Mouse (Mus musculus): Measurements from ENCODE around the gene Hdac9. TPM values are rescaled to one million over a fixed set of nuclear protein-coding genes. Genes with fewer than 3 reads are reported as not detected.
A peak's percentile ranks its signal among the peaks of the same experiment; 100 is the strongest.

Hdac9 gene
- polyA plus RNA-seq, 2 experiments from 2014 or later, result 3.2 to 3.6 TPM

DNA sequence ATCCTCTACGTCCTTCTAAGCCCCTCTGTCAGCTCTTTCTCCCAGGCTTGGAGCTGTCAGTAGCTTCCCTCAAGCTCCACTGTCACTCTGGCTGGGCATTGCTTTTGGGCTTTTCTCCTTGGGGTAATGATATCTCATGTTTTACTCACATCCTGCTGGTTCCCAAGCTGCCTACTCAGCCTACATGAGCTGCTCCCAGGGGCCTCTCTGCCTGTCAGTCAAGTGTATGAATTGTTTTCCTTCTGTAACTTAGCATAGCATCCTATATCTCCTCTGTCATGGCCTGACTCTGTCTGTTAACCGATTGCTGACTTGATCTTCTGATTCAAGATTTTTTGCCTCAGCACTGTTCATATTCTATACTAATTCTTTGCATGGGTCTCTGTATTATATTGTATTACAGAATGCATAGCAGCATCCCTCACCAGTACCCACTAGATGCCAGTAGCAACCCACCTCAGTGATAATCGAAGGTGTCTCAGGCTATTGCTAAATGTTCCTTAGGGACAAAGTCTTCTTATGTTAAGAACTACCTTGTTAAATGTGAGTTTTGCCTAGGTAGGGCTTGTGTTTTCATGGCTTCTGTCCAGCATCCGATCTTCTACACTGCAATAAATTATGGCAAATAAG is 582.3 kb downstream of the Hdac9 start:
- ATAC-seq, result no peak

DNA sequence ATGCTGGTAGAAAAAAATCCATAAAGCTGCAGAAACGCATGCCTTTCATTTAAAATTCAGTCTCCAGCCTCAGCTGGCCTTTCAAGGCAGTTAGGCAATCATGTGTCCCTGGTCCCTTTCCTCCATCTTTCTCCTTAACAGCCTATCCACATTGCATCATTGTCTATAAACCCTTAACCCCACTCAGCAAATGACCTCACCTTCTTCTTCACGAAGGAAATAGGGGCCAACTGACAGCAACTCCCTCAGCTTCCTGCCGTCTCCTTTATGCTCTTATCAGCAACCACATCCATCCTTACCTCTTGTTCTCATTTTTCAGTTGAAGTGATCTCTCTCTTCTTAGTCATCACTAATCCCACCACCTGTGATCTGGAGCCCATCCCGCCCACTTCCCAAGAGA is 584.0 kb downstream of the Hdac9 start:
- ATAC-seq, result no peak

DNA sequence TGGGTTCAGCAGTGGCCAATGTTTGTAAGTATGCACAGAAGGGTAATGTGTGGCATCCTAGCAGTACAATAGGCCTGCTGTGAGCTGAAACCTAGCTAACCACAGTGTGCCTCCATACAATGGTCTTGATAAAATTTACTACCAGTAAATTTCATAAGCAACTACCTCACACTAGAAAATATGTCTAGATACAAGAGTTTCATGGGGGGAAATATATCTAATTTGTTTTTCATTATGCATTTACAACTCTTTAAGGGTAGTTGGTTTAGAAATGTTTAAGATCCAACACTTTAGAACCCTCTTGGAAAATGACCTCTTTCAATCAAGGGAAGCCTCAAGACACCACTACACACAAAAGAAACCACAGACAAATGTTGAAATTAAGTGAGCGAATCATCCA is 589.8 kb downstream of the Hdac9 start:
- ATAC-seq, result no peak

DNA sequence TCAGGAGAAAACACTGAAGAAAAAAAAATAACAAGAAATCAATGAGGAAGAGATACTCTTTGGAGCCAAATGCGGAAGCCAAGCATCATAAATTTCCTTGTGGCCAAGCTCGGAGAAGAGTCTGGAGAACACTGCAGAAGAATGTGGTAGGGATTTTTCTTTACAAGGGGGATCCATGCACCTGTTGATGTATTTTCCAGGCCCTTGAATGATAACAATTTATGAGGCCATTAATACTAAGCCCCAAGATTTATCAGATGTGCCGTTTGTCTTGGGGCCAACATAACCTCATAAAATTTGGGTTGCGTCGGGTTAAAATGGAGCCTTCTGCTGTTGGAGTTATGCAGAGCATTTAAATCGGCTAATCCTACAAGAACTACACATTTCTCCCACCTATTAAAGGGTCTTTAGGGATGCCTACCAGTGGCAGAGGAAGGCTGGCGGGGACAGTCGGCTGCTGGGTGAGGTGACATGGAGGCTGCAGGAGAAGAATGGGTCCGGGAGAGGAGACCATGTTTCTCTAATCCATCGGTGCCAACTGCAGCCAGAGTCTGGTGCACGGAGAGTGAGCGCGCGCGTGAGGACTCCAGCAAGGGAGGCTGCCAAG is 604.7 kb downstream of the Hdac9 start:
- no peak for ATAC-seq

DNA sequence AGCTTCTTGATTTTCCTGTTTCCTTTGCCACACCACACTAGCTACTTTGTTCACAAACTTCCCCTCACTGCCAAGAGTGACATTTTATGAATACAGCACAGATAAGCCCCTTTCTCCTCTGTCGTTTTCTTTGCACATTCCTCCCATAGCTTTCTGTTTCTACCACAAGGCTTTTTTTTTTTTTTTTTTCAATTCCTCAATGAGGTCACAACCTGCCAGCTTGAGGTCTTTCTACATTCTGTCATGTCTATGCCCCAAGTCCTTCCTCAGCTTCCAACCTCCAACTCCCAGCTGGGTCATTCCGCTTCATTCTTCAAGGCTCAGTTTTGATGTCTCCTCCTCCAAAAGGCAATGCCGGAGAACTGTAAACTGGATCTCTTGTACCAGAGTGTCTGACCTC is 611.4 kb downstream of the Hdac9 start:
- ATAC-seq, result no peak

DNA sequence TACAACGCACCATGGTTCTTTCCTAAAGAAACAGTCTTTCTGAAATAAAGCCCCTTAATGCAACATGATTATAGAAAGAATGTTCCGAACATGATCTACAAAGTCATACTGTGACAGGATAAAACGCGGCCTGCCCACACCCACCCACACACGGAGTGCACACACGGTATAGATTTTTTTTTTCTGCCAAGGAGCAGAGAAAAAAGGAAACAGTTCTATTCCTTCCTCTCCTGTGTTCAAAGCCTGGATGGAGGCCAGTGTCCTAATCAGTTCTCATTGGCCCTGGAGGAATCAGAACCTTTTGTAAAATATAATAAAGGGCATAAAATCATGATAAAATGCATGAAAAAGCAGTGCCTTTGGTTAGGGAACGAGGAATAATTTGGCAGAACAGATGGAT is 624.5 kb downstream of the Hdac9 start:
- no peak for ATAC-seq

DNA sequence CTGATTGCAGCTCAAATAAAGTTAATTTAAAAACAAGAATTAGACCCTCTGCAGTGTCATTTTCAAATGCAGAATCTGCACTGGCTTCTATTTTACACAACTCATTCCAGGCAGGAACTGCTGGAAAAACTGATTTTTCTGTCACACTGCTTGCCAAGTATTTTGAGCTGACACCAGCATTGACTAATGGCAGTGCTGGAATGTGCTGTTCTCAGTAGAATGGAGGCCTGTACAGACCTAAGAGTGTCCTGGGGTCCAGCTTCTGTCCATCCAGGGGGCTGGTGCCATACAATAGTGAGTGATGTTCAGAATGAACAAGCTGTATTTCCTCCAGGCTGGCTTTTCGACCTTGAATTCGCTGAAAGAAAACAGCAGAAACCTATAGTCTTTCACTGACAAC is 629.7 kb downstream of the Hdac9 start:
- ATAC-seq, result no peak

DNA sequence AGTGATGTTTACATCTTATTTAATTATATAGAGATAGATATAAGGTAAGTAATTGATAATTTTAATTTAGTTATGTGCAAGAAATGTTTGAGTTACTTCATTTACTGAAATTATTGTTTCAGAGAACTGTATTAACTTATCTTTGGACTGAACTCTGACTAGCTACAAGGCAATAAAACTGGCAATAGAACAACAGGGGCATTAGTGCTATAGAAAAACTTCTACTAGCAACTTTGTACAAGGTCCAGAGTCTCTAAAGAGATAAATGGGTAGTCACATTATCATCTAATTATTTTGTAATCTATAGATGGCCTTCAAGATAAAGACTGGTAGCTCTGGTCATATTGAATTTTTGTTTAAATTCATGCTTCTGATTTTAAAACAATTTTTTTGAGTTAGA is 632.0 kb downstream of the Hdac9 start:
- ATAC-seq, result no peak

DNA sequence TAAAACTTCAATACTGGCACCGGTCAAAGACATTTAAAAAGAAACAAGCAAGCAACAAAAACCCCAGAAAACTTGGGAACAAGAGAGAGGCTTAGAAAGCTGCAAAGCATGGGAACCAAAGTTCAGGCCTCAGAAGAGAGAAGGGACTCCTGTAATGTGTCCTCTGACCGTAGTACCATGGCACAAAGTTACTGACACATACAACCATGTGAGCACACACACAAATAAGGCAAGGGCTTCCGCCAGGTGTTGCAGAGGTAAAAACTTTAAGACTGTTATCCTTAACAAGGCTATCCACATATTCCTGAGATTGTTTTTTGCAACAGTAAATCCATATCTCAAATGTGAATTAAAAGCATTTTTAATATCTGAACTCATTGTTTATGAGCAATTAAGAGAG is 632.5 kb downstream of the Hdac9 start:
- ATAC-seq, result no peak

DNA sequence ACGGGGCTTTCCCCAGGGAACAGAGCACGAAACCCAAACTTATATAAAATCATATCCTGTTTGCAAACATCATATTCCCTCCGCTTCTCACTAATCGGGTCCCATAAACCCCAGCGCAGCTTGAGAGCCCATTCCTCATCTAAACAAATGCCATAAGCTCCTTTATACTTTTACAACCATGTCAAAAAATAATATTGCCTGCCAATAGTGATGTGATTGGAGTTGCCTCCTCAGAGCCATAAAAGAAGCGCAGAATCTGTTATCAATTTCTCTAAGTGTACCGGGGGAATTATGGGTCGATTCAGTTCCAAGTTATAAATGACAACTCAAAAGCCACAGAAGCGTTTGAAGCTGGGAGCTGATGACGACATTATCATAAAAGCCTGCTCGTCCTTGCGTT is 638.1 kb downstream of the Hdac9 start:
- ATAC-seq, result no peak

DNA sequence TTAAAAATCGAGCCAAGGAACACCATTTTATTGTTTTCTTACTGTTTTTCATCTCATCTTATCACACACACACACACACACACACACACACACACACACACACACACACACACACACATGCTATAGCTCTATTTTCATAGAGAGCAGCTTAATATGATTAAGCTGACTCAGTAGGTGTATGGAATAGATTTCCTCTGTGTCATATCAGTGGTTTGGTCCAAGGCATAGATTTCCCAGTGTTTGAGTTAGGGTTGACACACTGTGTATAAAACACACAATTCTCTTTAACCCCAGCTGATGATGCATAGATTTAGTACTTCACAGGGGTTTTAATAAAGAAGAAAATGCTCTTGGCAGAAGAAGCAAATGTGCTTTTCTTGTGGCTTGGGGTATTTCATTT is 643.1 kb downstream of the Hdac9 start:
- no peak for ATAC-seq

DNA sequence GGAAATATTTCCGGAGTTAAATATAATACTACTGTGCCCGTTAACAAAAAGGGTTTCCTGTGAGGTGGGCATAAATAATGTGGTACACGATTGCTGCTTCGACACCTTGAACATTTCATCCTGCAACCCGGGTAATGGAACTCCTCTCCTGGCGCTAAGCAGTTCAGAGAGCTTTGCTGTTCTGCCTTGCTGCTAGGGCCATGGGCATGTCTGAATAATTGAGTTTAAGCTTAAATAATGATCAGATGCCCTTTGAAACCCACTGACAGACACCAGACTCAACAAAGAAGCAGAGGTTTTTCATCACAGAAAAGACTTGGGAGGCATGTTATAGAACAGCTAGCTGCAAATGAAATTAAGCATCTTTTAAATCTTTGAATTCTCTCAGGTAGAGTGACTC is 646.8 kb downstream of the Hdac9 start:
- no peak for ATAC-seq

DNA sequence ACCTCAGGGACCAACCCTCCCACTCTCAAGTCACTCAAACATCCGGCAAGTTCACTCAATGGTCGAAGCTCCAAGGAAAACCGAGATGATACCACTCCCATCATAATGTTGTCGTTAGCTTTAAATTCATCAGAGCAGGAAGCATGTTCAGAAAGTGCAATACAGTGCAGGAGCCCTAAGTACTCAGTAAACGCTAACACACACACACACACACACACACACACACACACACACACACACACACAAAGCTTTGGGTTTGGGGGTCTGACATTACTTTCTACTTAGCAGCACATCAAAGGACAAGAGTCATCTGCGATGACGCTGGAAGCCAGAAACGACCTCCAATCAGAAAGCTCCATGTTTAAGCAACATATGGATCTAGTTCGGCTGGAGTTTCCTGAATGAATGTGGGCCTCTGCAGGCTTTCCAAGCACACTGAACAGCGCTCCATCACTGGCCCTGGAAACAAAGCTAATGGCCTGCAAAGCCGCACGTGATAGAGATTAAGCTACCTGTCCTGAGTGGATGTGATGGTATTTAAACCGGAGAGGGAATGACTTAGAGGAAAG is 647.3 kb downstream of the Hdac9 start:
- ATAC-seq, result no peak

DNA sequence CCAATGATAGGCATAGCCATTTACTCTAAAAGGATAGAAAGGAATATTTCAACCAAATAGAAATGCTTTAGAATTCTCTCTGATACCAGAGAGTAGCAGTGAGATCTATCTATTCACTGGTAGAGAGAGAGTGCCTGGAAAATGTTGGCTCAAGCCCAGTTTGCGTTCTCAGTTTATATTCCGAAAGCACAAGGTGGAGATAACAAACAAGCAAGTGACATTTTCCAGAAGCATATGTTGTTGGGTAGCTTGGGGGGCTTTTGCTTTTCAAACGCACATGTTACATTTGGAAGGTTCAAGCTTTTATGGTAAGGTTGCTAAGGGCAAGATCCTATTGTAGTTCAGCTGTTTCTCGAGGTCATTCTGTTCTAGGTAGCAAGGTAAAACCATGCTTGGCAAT is 657.2 kb downstream of the Hdac9 start:
- ATAC-seq, result no peak

DNA sequence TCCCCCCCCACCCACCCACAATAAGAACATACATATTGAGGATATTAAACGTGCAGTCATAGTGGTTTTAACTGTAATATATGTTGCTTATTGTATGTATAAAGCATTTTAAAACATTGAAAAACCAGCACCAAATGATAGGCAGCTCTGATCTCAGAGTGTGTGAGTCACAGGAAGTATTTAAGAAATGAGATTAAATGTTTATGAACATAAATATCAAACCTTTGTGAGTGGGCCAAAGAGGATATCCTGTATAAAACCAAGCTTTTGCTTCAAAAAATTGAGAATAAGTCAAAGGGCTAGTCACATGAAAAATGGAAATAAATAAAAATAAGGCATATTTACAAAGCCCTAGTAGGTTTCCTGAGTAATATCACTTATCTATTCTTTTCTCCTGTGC is 667.7 kb downstream of the Hdac9 start:
- peak; percentile 56 for ATAC-seq

DNA sequence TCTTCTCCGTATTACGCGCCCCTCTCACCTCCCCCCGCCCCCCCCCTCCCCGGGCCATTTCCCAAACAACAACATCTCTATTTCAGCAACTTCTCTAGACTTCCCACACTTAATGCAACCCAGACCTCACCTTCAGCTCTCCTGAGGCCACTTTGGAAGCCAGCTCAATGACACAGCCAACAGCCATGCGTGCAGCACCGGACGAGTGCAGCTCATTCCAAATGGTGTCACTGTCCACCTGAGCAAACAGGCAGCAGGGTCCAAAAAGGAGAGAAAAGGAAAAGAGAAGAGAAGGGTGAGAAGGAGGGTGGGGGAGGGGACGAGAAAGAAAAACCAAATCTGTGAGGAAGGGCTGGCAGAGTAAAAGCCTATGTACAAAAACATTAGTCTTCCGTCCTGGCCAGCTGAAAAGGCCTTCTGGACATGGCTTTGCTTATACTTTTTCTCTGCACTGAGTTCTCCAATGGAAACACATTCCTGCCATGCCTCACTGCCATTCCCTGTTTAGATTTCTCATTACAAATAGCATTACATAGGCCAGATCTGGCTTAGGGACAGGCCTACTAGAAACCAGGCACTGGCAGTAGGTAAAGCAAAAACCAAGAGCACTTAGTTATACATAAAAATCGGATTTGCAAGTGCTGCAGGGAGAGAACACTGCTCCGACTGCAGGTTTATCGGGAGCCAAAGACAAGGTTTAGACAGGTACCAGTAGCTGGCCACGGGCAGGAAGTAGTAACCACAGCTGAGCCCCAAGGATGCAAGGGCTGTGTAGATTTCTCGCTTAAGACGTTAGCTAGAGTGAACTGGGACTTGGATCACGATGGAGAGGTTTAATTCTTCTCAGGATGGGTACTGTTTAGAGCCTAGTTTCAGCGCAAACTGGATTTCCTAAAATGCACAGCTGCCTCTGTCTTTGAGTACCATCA is 668.4 kb downstream of the Hdac9 start:
- ATAC-seq, result peak; percentile 66

DNA sequence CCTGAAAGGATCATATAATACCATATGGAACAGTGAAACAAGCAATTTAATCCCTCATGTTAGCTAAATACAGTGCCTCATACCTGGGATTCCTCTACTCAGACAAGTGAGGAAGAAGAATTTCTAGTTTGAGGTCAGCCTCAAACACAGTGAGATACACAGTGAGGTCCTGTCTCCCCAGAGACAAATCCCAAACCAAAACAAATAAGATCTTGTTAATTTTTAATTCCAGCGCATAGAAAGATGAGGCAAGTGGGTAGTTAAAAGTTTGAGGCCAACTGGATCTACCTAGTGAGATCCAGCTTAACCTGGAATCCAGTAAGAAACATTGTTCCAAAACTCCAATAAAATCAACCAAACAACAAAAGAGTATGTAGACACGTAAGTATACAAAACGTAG is 678.1 kb downstream of the Hdac9 start:
- ATAC-seq, result no peak

DNA sequence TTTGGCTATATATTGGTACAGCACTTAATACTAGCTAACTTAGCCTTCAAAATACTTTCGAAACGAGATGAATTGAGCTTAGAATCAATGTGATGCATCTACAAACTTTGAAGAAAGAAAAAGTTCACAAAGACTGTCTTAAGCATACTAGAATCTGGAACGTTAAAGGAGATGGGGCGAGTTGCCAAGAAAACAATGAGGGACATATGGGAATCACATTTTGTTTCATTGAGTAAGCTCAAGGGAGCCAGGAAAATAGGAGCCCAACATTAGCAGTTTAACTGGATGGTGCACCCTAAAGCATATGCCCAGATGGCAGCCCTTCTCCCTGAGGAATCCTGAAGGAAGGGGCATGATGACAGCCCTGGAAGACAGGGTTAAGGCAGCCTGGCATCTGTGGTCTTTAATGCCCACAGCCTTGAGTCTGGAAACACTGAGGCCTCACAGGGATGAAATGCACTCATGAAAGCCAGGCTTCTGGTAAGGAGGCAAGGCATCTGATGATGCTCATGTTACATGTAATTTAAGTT is 685.2 kb downstream of the Hdac9 start:
- ATAC-seq, result no peak

DNA sequence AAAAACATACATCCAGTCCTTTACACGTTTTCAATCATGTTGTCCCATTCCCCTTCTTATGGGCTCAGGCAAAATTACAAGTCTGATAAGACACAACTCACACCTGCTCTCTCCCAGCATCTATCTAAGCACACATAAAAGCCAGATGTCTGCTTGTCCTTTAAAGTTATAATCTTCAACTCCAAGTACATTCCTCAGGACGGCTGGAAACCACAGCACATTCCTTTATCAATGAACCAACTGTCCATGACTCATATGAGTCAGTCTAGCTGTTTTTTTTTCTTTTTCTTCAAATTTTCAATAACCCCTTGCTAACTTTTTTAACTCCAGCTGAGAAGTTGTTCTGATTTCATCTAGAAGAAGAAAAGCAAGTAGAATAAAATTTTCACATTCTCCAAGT is 692.4 kb downstream of the Hdac9 start:
- ATAC-seq, result no peak

DNA sequence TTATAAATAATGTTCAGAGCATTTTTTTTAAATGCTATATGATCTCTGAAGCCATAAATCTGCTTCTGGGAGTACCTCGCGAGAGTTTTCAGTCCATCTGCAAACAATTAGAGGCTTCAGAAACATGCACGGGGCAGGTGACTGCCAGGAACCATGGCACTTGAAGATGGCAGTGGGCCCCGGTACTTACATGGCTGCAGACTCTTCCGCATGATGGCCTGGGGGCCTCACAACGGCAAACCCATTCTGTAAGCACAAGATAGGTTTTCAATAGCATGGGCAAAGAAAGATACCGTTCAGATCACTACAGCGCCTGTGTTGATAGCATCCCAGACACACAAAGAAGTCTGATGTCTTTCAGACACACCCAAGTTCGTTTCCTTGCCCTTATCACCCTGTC is 695.9 kb downstream of the Hdac9 start:
- no peak for ATAC-seq

DNA sequence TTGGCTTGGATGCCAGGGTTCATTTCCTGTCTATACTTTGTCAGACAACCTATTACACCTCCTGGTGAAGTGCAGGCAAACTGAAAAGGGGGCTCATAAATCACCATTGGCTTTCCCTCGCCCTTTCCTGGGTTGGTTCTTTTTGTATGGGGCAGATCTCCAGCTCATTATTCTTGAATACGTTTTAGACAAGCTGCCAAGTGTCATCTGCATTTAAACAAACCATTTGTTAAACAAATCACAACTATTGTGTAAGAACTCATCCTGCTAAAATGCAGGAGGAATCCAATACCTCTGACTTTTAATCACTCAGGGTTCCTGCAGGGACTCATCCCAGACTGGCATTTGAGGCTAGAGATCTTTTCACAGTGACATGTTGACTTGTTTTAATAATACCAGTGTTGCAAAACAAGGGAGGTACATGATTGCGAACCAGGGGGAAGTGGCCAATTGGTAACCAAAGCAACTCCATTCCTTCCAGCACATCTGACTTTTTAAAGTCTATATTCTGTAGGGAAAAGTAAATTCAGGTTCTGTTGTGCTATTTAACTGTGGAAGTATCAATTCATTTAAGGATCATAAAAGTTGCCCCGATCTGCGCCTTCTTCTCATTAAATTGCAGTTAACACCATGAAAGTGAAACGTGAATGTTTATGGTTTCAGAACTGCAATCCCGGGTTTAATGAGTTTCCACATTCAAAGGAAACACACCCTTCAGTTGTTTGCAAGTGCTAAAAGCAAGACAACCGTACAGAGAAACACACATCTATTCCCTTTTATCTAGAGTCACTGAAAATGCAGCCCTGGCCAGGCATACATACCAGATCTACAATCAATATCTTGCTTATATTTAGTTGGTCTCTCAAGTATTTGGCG is 696.6 kb downstream of the Hdac9 start:
- ATAC-seq, result no peak

DNA sequence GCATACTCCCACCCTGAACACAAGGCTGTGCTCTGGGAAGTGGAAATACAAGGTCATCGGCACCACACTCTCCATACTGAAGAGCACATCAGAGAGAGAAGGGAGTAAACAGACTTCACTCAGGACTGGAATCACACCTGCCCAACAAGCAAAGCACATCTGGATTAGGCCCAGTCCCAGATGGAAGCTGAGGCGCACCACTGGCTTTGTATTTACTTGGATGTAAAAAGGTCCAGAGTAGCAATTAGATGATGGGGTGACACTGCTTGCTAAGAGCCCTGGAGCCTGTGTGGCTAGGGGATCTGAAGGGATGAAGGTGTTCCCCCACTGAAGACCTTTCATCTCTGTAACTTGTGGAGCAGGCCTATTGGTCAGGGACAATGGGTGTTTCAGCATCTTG is 698.3 kb downstream of the Hdac9 start:
- no peak for ATAC-seq
